ENCODE assay signal across 21 mouse cellular contexts in genomic region chr9:83667031-83667430, GRCm38 (mm10).
DNase-seq lines count a peak whose midpoint lies in the region; ATAC-seq lines count a peak whose summit lies in the region.
"Had no signal": no experiment of that assay in that cellular context is flagged by ENCODE, and none has a peak within 500 bp of the region (broad histone marks: within the 10 kb centered on the region; RNA-seq: fewer than 3 reads in every experiment).

No protein-coding gene starts in this region.

- ATAC-seq in embryonic facial prominence, embryonic 14.5 days (ENCODE audit: low read depth): peak; percentile 31; the same call in 1 of the 2 replicates
- ATAC-seq in forebrain, embryonic 16.5 days: no peak
- no peak for ATAC-seq in heart, embryonic 11.5 days (replicated peaks; ENCODE audit: insufficient number of reproducible peaks, low FRiP score, low TSS enrichment)
- ATAC-seq: activated CD4-positive, CD25-positive, alpha-beta regulatory T cell, adult 4 months; CD4-positive, CD25-positive, alpha-beta regulatory T cell, adult 4 months; Patski had no signal

- H3K4me2 ChIP-seq in embryonic facial prominence, embryonic 14.5 days (ENCODE audit: low read depth, low read length): no peak overlapping the region
- no peak overlapping the region for H3K4me2 ChIP-seq in forebrain, embryonic 16.5 days (ENCODE audit: low read length)
- H3K4me2 ChIP-seq in heart, embryonic 11.5 days: no peak overlapping the region

- H3K27ac ChIP-seq in embryonic facial prominence, embryonic 14.5 days (replicated peaks; ENCODE audit: low read depth, low read length): no peak overlapping the region
- no peak overlapping the region for H3K27ac ChIP-seq in embryonic facial prominence, embryonic 10.5 days (replicated peaks)
- H3K27ac ChIP-seq in forebrain, embryonic 10.5 days: 0 out of 2 replicates have a peak overlapping the region, but pooled peaks have one; percentile 25
- H3K27ac ChIP-seq in forebrain, embryonic 16.5 days (ENCODE audit: low read length): no peak overlapping the region
- H3K27ac ChIP-seq in heart, embryonic 11.5 days (ENCODE audit: low read depth, low read length): no peak overlapping the region

- DNase-seq in embryonic facial prominence, embryonic 14.5 days (ENCODE audit: low spot score): no peak
- DNase-seq in embryonic facial prominence, embryonic 10.5 days (ENCODE audit: low spot score): no peak
- no peak for DNase-seq in forebrain, embryonic 10.5 days (ENCODE audit: extremely low spot score, low spot score)
- DNase-seq in heart, adult 11 months: peak; percentile 59
- peak; percentile 51 for DNase-seq in splenic B cell, adult 2 months (ENCODE audit: low read depth, low spot score)
- DNase-seq in kidney, postnatal 14 days: no peak
- DNase-seq: adrenal gland, adult 2 months; adrenal gland, adult 8-10 months; adrenal gland, postnatal 10 days; adrenal gland, postnatal 14 days; adrenal gland, postnatal 25 days; adrenal gland, postnatal 36 days; cerebellum, adult 11 months; cerebellum, adult 11-12 months had no signal

- no peaks in the 10 kb centered on the region for H3K27me3 ChIP-seq in embryonic facial prominence, embryonic 14.5 days (replicated peaks; ENCODE audit: control insufficient read depth, insufficient read depth, low read length)
- no peaks in the 10 kb centered on the region for H3K27me3 ChIP-seq in embryonic facial prominence, embryonic 10.5 days (replicated peaks; ENCODE audit: low read depth, poor library complexity, severe bottlenecking)
- H3K27me3 ChIP-seq in forebrain, embryonic 10.5 days (ENCODE audit: poor library complexity, severe bottlenecking): peaks cover 32% of the 10 kb centered on the region
- H3K27me3 ChIP-seq in forebrain, embryonic 16.5 days (replicated peaks; ENCODE audit: control insufficient read depth, insufficient read depth, low read length): no peaks in the 10 kb centered on the region
- no peaks in the 10 kb centered on the region for H3K27me3 ChIP-seq in heart, embryonic 11.5 days (ENCODE audit: control insufficient read depth, insufficient read depth, low read length)
- no peaks in the 10 kb centered on the region for H3K27me3 ChIP-seq in splenic B cell, adult 2 months (ENCODE audit: control insufficient read depth, insufficient read depth, low read length, poor library complexity, severe bottlenecking)
- H3K27me3 ChIP-seq: CH12.LX had no signal

- WGBS in embryonic facial prominence, embryonic 14.5 days: 61% methylated on average over 4 of the region's 4 CpGs
- WGBS in embryonic facial prominence, embryonic 10.5 days: 78% methylated on average over 4 of the region's 4 CpGs
- WGBS in forebrain, embryonic 10.5 days: 77% methylated on average over 4 of the region's 4 CpGs
- WGBS in forebrain, embryonic 16.5 days: 68% methylated on average over 4 of the region's 4 CpGs
- 53% methylated on average over 4 of the region's 4 CpGs for WGBS in heart, embryonic 11.5 days (ENCODE audit: insufficient replicate concordance)

- no peaks in the 10 kb centered on the region for H3K9me3 ChIP-seq in embryonic facial prominence, embryonic 14.5 days (ENCODE audit: control insufficient read depth, low read length)
- H3K9me3 ChIP-seq in embryonic facial prominence, embryonic 10.5 days: no peaks in the 10 kb centered on the region
- no peaks in the 10 kb centered on the region for H3K9me3 ChIP-seq in forebrain, embryonic 10.5 days
- no peaks in the 10 kb centered on the region for H3K9me3 ChIP-seq in forebrain, embryonic 16.5 days (ENCODE audit: control insufficient read depth, low read length)
- no peaks in the 10 kb centered on the region for H3K9me3 ChIP-seq in heart, embryonic 11.5 days (replicated peaks; ENCODE audit: control insufficient read depth, low read length)
- H3K9me3 ChIP-seq: G1E had no signal

- no peak overlapping the region for H3K4me3 ChIP-seq in embryonic facial prominence, embryonic 14.5 days (ENCODE audit: low read depth, low read length)
- H3K4me3 ChIP-seq in embryonic facial prominence, embryonic 10.5 days: no peak overlapping the region
- H3K4me3 ChIP-seq in forebrain, embryonic 10.5 days: no peak overlapping the region
- no peak overlapping the region for H3K4me3 ChIP-seq in forebrain, embryonic 16.5 days (replicated peaks; ENCODE audit: low read length)
- H3K4me3 ChIP-seq in heart, embryonic 11.5 days (ENCODE audit: low read depth, low read length): no peak overlapping the region

- H3K36me3 ChIP-seq in embryonic facial prominence, embryonic 14.5 days (ENCODE audit: control insufficient read depth, insufficient read depth, low read length): no peaks in the 10 kb centered on the region
- H3K36me3 ChIP-seq in embryonic facial prominence, embryonic 10.5 days (replicated peaks): no peaks in the 10 kb centered on the region
- no peaks in the 10 kb centered on the region for H3K36me3 ChIP-seq in forebrain, embryonic 10.5 days (replicated peaks)
- no peaks in the 10 kb centered on the region for H3K36me3 ChIP-seq in forebrain, embryonic 16.5 days (ENCODE audit: control insufficient read depth, insufficient read depth)
- H3K36me3 ChIP-seq in heart, embryonic 11.5 days (ENCODE audit: control insufficient read depth, insufficient read depth, low read length): no peaks in the 10 kb centered on the region
- H3K36me3 ChIP-seq in splenic B cell, adult 2 months (ENCODE audit: control insufficient read depth, insufficient read depth, low read length, poor library complexity, severe bottlenecking): no peaks in the 10 kb centered on the region
- H3K36me3 ChIP-seq: G1E had no signal

- H3K9ac ChIP-seq in embryonic facial prominence, embryonic 14.5 days (ENCODE audit: low read depth, low read length): no peak overlapping the region
- H3K9ac ChIP-seq in forebrain, embryonic 16.5 days (replicated peaks; ENCODE audit: low read depth, low read length): no peak overlapping the region
- no peak overlapping the region for H3K9ac ChIP-seq in heart, embryonic 11.5 days (ENCODE audit: low read depth, low read length)

- peaks cover 6% of the 10 kb centered on the region for H3K4me1 ChIP-seq in embryonic facial prominence, embryonic 14.5 days (ENCODE audit: control insufficient read depth, insufficient read depth, low read length)
- H3K4me1 ChIP-seq in embryonic facial prominence, embryonic 10.5 days: peaks cover 7% of the 10 kb centered on the region; the same call in 1 of the 2 replicates
- H3K4me1 ChIP-seq in forebrain, embryonic 10.5 days: peaks cover 41% of the 10 kb centered on the region
- H3K4me1 ChIP-seq in forebrain, embryonic 16.5 days (replicated peaks; ENCODE audit: control insufficient read depth, insufficient read depth, low read length): no peaks in the 10 kb centered on the region
- H3K4me1 ChIP-seq in heart, embryonic 11.5 days (ENCODE audit: control insufficient read depth, insufficient read depth, low read length): no peaks in the 10 kb centered on the region

Comparison
In these comparisons a context has a peak if more than half of its experiments do, and no peak if none do; other contexts are left out.
1. DNase-seq: peak in heart, adult 11 months (single experiment) and splenic B cell, adult 2 months (single experiment); none in embryonic facial prominence, embryonic 14.5 days (single experiment), embryonic facial prominence, embryonic 10.5 days (single experiment), forebrain, embryonic 10.5 days (single experiment) and kidney, postnatal 14 days (single experiment).